Mouse (Mus musculus): ENCODE data around the gene Cmah. TPM values are rescaled to one million over a fixed set of nuclear protein-coding genes. Genes with fewer than 3 reads are reported as not detected.

The Cmah gene
- polyA plus RNA-seq, 1 experiment from 2014 or later: 0.04 TPM

- H3K9me3 ChIP-seq (ENCODE audit: control insufficient read depth, low read length): no peaks in the 10 kb centered on the region
- no peaks in the 10 kb centered on the region for H3K27me3 ChIP-seq (ENCODE audit: control insufficient read depth, insufficient read depth, low read length)
- H3K4me2 ChIP-seq (ENCODE audit: low read depth, low read length): no peak overlapping the region
- H3K4me3 ChIP-seq (ENCODE audit: low read depth, low read length): no peak overlapping the region
- no peaks in the 10 kb centered on the region for H3K36me3 ChIP-seq (ENCODE audit: control insufficient read depth, insufficient read depth, low read length)
- WGBS: 89% methylated on average over 4 of the region's 4 CpGs
- ATAC-seq (ENCODE audit: low read depth): no peak
- no peak overlapping the region for H3K9ac ChIP-seq (replicated peaks; ENCODE audit: low read depth, low read length)
- H3K27ac ChIP-seq (ENCODE audit: low read depth, low read length): no peak overlapping the region
- no peaks in the 10 kb centered on the region for H3K4me1 ChIP-seq (ENCODE audit: control insufficient read depth, insufficient read depth, low read length)
These were observed 9.6 kb downstream of the Cmah start for GRCm38 (mm10) chr13:24336818-24337217.

- H3K4me1 ChIP-seq (ENCODE audit: control insufficient read depth, insufficient read depth, low read length): no peaks in the 10 kb centered on the region
- H3K36me3 ChIP-seq (ENCODE audit: control insufficient read depth, insufficient read depth, low read length): no peaks in the 10 kb centered on the region
- no peak overlapping the region for H3K4me3 ChIP-seq (ENCODE audit: low read depth, low read length)
- H3K27me3 ChIP-seq (ENCODE audit: control insufficient read depth, insufficient read depth, low read length): no peaks in the 10 kb centered on the region
- no peak overlapping the region for H3K27ac ChIP-seq (ENCODE audit: low read depth, low read length)
- H3K4me2 ChIP-seq (ENCODE audit: low read depth, low read length): no peak overlapping the region
- WGBS: 57% methylated on average over 3 of the region's 3 CpGs
- no peaks in the 10 kb centered on the region for H3K9me3 ChIP-seq (ENCODE audit: control insufficient read depth, low read length)
- ATAC-seq (ENCODE audit: low read depth): no peak
- H3K9ac ChIP-seq (replicated peaks; ENCODE audit: low read depth, low read length): no peak overlapping the region
These were observed 10.7 kb downstream of the Cmah start for GRCm38 (mm10) chr13:24337874-24338273.

GRCm38 (mm10) chr13:24338343-24338861 is 11.2 kb downstream of the Cmah start:
- Histone ChIP-seq H3K27me3 (ENCODE audit: control insufficient read depth, insufficient read depth, low read length) (no peaks in the 10 kb centered on the region), H3K27ac (ENCODE audit: low read depth, low read length) (no peak overlapping the region), H3K36me3 (ENCODE audit: control insufficient read depth, insufficient read depth, low read length) (no peaks in the 10 kb centered on the region), H3K4me1 (ENCODE audit: control insufficient read depth, insufficient read depth, low read length) (no peaks in the 10 kb centered on the region), H3K4me2 (ENCODE audit: low read depth, low read length) (no peak overlapping the region), H3K9me3 (ENCODE audit: control insufficient read depth, low read length) (no peaks in the 10 kb centered on the region), H3K9ac (replicated peaks; ENCODE audit: low read depth, low read length) (no peak overlapping the region), H3K4me3 (ENCODE audit: low read depth, low read length) (no peak overlapping the region)
- 80% methylated on average over 4 of the region's 4 CpGs for WGBS
- ATAC-seq (ENCODE audit: low read depth): no peak

- no peaks in the 10 kb centered on the region for H3K4me1 ChIP-seq (ENCODE audit: control insufficient read depth, insufficient read depth, low read length)
- H3K36me3 ChIP-seq (ENCODE audit: control insufficient read depth, insufficient read depth, low read length): no peaks in the 10 kb centered on the region
- no peak for ATAC-seq (ENCODE audit: low read depth)
- no peaks in the 10 kb centered on the region for H3K27me3 ChIP-seq (ENCODE audit: control insufficient read depth, insufficient read depth, low read length)
- H3K4me2 ChIP-seq (ENCODE audit: low read depth, low read length): no peak overlapping the region
- H3K9ac ChIP-seq (replicated peaks; ENCODE audit: low read depth, low read length): no peak overlapping the region
- H3K9me3 ChIP-seq (ENCODE audit: control insufficient read depth, low read length): no peaks in the 10 kb centered on the region
- no peak overlapping the region for H3K4me3 ChIP-seq (ENCODE audit: low read depth, low read length)
- no peak overlapping the region for H3K27ac ChIP-seq (ENCODE audit: low read depth, low read length)
These were observed 12.7 kb downstream of the Cmah start for GRCm38 (mm10) chr13:24339907-24340306.

GRCm38 (mm10) chr13:24340462-24340861 is 13.3 kb downstream of the Cmah start:
- Histone ChIP-seq H3K27ac (ENCODE audit: low read depth, low read length) (no peak overlapping the region), H3K36me3 (ENCODE audit: control insufficient read depth, insufficient read depth, low read length) (no peaks in the 10 kb centered on the region)
- ATAC-seq (ENCODE audit: low read depth): no peak

GRCm38 (mm10) chr13:24342091-24342490 is 14.9 kb downstream of the Cmah start:
- Histone ChIP-seq H3K9me3 (ENCODE audit: control insufficient read depth, low read length) (no peaks in the 10 kb centered on the region), H3K27ac (ENCODE audit: low read depth, low read length) (no peak overlapping the region), H3K27me3 (ENCODE audit: control insufficient read depth, insufficient read depth, low read length) (no peaks in the 10 kb centered on the region), H3K4me3 (ENCODE audit: low read depth, low read length) (no peak overlapping the region), H3K36me3 (ENCODE audit: control insufficient read depth, insufficient read depth, low read length) (no peaks in the 10 kb centered on the region), H3K4me2 (ENCODE audit: low read depth, low read length) (no peak overlapping the region), H3K4me1 (ENCODE audit: control insufficient read depth, insufficient read depth, low read length) (no peaks in the 10 kb centered on the region), H3K9ac (replicated peaks; ENCODE audit: low read depth, low read length) (no peak overlapping the region)
- WGBS: 83% methylated on average over 4 of the region's 4 CpGs
- ATAC-seq (ENCODE audit: low read depth): no peak

More at GRCm38 (mm10) chr13:24340462-24340861, 13.3 kb downstream of the Cmah start:
- no peak overlapping the region for H3K9ac ChIP-seq (replicated peaks; ENCODE audit: low read depth, low read length)
- H3K4me2 ChIP-seq (ENCODE audit: low read depth, low read length): no peak overlapping the region
- no peak overlapping the region for H3K4me3 ChIP-seq (ENCODE audit: low read depth, low read length)
- H3K4me1 ChIP-seq (ENCODE audit: control insufficient read depth, insufficient read depth, low read length): no peaks in the 10 kb centered on the region
- WGBS: 90% methylated on average over 6 of the region's 6 CpGs
- H3K9me3 ChIP-seq (ENCODE audit: control insufficient read depth, low read length): no peaks in the 10 kb centered on the region
- no peaks in the 10 kb centered on the region for H3K27me3 ChIP-seq (ENCODE audit: control insufficient read depth, insufficient read depth, low read length)

- no peak overlapping the region for H3K4me2 ChIP-seq (ENCODE audit: low read depth, low read length)
- H3K4me3 ChIP-seq (ENCODE audit: low read depth, low read length): no peak overlapping the region
These were observed 25.8 kb downstream of the Cmah start for GRCm38 (mm10) chr13:24353004-24353403.

GRCm38 (mm10) chr13:24354751-24355150 is 27.5 kb downstream of the Cmah start:
- H3K36me3 ChIP-seq (ENCODE audit: control insufficient read depth, insufficient read depth, low read length): no peaks in the 10 kb centered on the region
- H3K27ac ChIP-seq (ENCODE audit: low read depth, low read length): no peak overlapping the region
- H3K9me3 ChIP-seq (ENCODE audit: control insufficient read depth, low read length): no peaks in the 10 kb centered on the region
- H3K4me3 ChIP-seq (ENCODE audit: low read depth, low read length): no peak overlapping the region
- H3K4me1 ChIP-seq (ENCODE audit: control insufficient read depth, insufficient read depth, low read length): no peaks in the 10 kb centered on the region
- ATAC-seq (ENCODE audit: low read depth): no peak
- H3K4me2 ChIP-seq (ENCODE audit: low read depth, low read length): no peak overlapping the region
- 79% methylated on average over 5 of the region's 5 CpGs for WGBS
- H3K27me3 ChIP-seq (ENCODE audit: control insufficient read depth, insufficient read depth, low read length): no peaks in the 10 kb centered on the region
- no peak overlapping the region for H3K9ac ChIP-seq (replicated peaks; ENCODE audit: low read depth, low read length)

More at GRCm38 (mm10) chr13:24353004-24353403, 25.8 kb downstream of the Cmah start:
- Histone ChIP-seq H3K36me3 (ENCODE audit: control insufficient read depth, insufficient read depth, low read length) (no peaks in the 10 kb centered on the region), H3K9me3 (ENCODE audit: control insufficient read depth, low read length) (no peaks in the 10 kb centered on the region), H3K9ac (replicated peaks; ENCODE audit: low read depth, low read length) (no peak overlapping the region), H3K4me1 (ENCODE audit: control insufficient read depth, insufficient read depth, low read length) (no peaks in the 10 kb centered on the region), H3K27me3 (ENCODE audit: control insufficient read depth, insufficient read depth, low read length) (no peaks in the 10 kb centered on the region), H3K27ac (ENCODE audit: low read depth, low read length) (no peak overlapping the region)
- ATAC-seq (ENCODE audit: low read depth): no peak
- WGBS: 96% methylated on average over 5 of the region's 5 CpGs

- Histone ChIP-seq H3K9ac (replicated peaks; ENCODE audit: low read depth, low read length) (no peak overlapping the region), H3K4me2 (ENCODE audit: low read depth, low read length) (no peak overlapping the region), H3K9me3 (ENCODE audit: control insufficient read depth, low read length) (no peaks in the 10 kb centered on the region), H3K27ac (ENCODE audit: low read depth, low read length) (no peak overlapping the region), H3K27me3 (ENCODE audit: control insufficient read depth, insufficient read depth, low read length) (no peaks in the 10 kb centered on the region), H3K4me3 (ENCODE audit: low read depth, low read length) (no peak overlapping the region), H3K4me1 (ENCODE audit: control insufficient read depth, insufficient read depth, low read length) (no peaks in the 10 kb centered on the region), H3K36me3 (ENCODE audit: control insufficient read depth, insufficient read depth, low read length) (no peaks in the 10 kb centered on the region)
- ATAC-seq (ENCODE audit: low read depth): no peak
- WGBS: 63% methylated on average over 1 of the region's 1 CpGs
These were observed 32.0 kb downstream of the Cmah start for GRCm38 (mm10) chr13:24359181-24359580.

Data from neural tube, embryonic 14.5 days (tissue).